Mouse (Mus musculus): ENCODE data around the gene Tmem167. TPM values are rescaled to one million over a fixed set of nuclear protein-coding genes. Genes with fewer than 3 reads are reported as not detected.
"Not testable (repeated sequence)": the region's sequence is repeated elsewhere in the genome, so short reads cannot be mapped to it uniquely, and the experiment has no call there.

The Tmem167 gene
- polyA plus RNA-seq, 1 experiment from 2014 or later = 75.1 TPM

DNA sequence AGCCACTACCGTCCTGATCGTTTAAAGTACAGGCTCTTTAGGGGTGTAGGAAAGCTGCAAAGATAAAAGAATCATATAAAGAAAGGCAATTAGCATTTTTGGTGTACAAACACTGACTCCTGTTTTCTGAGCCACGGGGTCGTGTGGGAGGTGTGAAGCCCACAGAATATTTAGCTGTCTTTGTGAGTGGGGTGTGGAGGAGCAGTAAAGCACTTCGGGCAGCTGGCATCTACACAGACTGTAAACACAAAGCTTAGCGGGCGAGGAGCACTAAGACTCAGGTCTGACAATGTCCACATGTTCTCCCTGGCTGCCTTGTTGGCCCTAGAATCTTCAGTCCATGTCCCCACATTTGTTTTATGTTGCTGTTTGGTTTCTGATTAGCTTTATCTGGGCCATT, 17.2 kb downstream of the Tmem167 start:
- peaks cover 50% of the 10 kb centered on the region for H3K36me3 ChIP-seq (ENCODE audit: insufficient read depth)
- 91% methylated on average over 7 of the region's 7 CpGs for WGBS
- H3K27ac ChIP-seq (ENCODE audit: low read depth) = no peak overlapping the region
- DNase-seq = no peak
- H3K27me3 ChIP-seq (ENCODE audit: insufficient read depth, low read length) = no peaks in the 10 kb centered on the region
- H3K4me2 ChIP-seq = no peak overlapping the region
- H3K9me3 ChIP-seq (ENCODE audit: low read depth, low read length) = no peaks in the 10 kb centered on the region
- no peak overlapping the region for H3K4me3 ChIP-seq (ENCODE audit: low read depth, low read length)
- no peaks in the 10 kb centered on the region for H3K4me1 ChIP-seq (ENCODE audit: insufficient read depth)
- H3K9ac ChIP-seq = no peak overlapping the region
- no peak for TF ChIP-seq CTCF (IDR thresholded peaks at IDR 0.05; ENCODE audit: low read depth)
- no peak for ATAC-seq (ENCODE audit: insufficient read depth)

DNA sequence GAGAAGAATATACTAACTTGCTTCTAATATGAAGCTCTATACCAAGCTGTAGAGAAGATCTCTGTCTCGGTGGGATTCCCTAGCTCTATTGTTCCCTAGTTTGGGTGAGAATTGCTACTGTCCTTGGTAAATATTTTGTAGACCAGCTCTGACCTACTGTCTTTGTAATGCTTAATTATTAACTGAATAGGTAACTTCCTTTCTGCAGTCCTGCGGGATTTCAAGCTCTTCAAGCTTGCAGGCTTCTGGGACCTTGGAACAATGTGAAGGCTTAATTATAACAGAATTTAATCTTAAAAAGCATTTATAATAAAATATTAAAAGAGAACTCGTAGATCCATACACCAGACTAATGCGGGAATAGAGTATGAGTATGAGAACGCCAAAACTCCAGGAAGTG, 19.8 kb downstream of the Tmem167 start:
- peaks cover 32% of the 10 kb centered on the region for H3K36me3 ChIP-seq (ENCODE audit: insufficient read depth)
- not testable (repeated sequence) for H3K9me3 ChIP-seq (ENCODE audit: low read depth, low read length); H3K9ac ChIP-seq; H3K27me3 ChIP-seq (ENCODE audit: insufficient read depth, low read length); H3K27ac ChIP-seq (ENCODE audit: low read depth); H3K4me2 ChIP-seq; ATAC-seq (ENCODE audit: insufficient read depth); H3K4me3 ChIP-seq (ENCODE audit: low read depth, low read length); DNase-seq; H3K4me1 ChIP-seq (ENCODE audit: insufficient read depth)
- WGBS = 92% methylated on average over 5 of the region's 5 CpGs

DNA sequence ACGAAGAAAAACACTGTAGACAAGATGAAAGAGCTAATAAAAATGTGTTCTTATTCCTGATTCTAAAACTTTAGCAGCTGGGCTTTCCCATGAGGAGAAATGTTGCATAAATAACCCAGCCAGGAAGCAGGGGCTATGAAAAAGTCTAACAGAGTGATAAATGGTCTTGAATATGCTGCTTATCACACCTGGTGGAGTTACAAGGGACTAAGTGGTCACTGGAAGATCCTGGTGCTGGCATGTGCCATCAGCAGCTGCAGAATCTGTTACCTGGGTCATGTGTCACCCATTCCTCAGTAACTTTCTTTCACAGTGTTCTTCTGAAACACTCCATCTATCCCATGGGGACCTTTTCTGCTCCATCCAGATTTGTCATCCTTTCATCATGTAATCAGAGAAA, 22.8 kb downstream of the Tmem167 start:
- no peak for DNase-seq
- Histone ChIP-seq H3K36me3 (ENCODE audit: insufficient read depth) (0 out of 2 replicates have a peak, but pooled peaks cover 6% of the 10 kb centered on the region), H3K27me3 (ENCODE audit: insufficient read depth, low read length) (no peaks in the 10 kb centered on the region), H3K27ac (ENCODE audit: low read depth) (no peak overlapping the region), H3K9me3 (ENCODE audit: low read depth, low read length) (no peaks in the 10 kb centered on the region), H3K9ac (no peak overlapping the region), H3K4me1 (ENCODE audit: insufficient read depth) (no peaks in the 10 kb centered on the region), H3K4me2 (no peak overlapping the region), H3K4me3 (ENCODE audit: low read depth, low read length) (no peak overlapping the region)
- ATAC-seq (ENCODE audit: insufficient read depth) = no peak
- 59% methylated on average over 1 of the region's 1 CpGs for WGBS
- no peak for TF ChIP-seq CTCF (IDR thresholded peaks at IDR 0.05; ENCODE audit: low read depth)

DNA sequence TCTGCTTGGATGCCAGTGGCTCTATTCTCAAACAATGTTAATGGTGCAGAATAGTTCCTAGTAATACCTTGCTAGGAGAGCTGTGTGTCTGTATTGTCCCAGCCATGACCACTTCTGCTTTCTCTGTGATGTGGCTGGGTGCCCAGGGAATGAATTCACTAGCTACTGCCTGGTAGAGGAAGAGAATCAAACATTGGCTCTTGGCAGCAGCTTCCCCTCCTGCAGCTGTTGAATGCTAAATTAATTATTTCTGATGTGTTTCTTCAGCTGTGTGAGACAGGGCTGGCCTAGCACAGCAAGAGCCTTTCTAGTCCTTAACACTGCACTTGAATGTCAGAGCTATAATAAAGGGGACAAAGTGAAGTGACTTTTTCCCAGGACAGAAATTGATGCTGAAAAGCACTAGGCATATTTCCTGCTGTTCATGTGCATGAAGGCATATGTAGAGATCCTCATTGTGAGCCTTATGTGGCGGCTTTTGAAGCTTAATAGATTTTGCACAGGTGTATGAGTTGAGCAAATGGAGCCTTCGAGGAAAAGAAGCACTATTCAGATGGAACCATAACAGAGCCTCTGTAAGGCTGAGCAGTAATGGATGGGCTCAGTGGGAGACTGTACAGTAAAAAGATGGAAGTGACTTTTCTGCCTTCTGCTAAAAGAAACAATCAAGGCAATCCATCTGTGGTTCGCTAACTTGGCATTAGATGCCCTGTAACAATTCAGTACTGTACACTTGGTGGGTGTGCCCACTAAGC, 47.4 kb downstream of the Tmem167 start:
- Histone ChIP-seq H3K4me3 (ENCODE audit: low read depth, low read length) (no peak overlapping the region), H3K27ac (ENCODE audit: low read depth) (no peak overlapping the region), H3K9ac (no peak overlapping the region), H3K4me2 (no peak overlapping the region), H3K4me1 (ENCODE audit: insufficient read depth) (no peaks in the 10 kb centered on the region), H3K9me3 (ENCODE audit: low read depth, low read length) (no peaks in the 10 kb centered on the region), H3K27me3 (ENCODE audit: insufficient read depth, low read length) (no peaks in the 10 kb centered on the region), H3K36me3 (ENCODE audit: insufficient read depth) (no peaks in the 10 kb centered on the region)
- no peak; the same call in 1 of the 2 replicates for ATAC-seq (ENCODE audit: insufficient read depth)
- no peak for TF ChIP-seq CTCF (IDR thresholded peaks at IDR 0.05; ENCODE audit: low read depth)
- WGBS = 85% methylated on average over 3 of the region's 3 CpGs
- DNase-seq = peak; percentile 27

DNA sequence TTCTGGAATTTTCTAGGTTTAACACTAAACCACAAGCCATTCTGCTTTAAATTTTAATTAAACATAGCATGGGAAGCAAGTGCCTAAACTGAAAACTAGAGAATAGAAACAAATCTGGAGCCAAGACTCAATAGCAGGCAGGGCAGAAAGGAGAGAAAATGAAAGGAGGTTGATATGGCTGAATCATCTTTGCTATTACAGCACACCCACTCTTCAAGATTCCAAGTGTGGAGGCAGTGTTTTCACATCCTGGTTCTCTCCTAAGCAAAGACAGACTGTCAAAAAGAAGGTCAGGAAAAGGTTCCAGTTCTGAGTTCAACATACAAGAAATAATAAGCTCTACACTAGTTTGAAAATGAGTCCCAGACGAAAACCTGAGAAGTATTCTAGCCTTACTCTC, 52.8 kb downstream of the Tmem167 start:
- no peak for ATAC-seq (ENCODE audit: insufficient read depth)
- H3K9me3 ChIP-seq (ENCODE audit: low read depth, low read length) = no peaks in the 10 kb centered on the region
- WGBS = 88% methylated on average over 1 of the region's 1 CpGs
- no peak for DNase-seq
- H3K4me2 ChIP-seq = no peak overlapping the region
- no peak overlapping the region for H3K9ac ChIP-seq
- H3K36me3 ChIP-seq (ENCODE audit: insufficient read depth) = no peaks in the 10 kb centered on the region
- H3K27ac ChIP-seq (ENCODE audit: low read depth) = no peak overlapping the region
- no peak for TF ChIP-seq CTCF (IDR thresholded peaks at IDR 0.05; ENCODE audit: low read depth)
- no peaks in the 10 kb centered on the region for H3K27me3 ChIP-seq (ENCODE audit: insufficient read depth, low read length)
- H3K4me3 ChIP-seq (ENCODE audit: low read depth, low read length) = no peak overlapping the region
- H3K4me1 ChIP-seq (ENCODE audit: insufficient read depth) = no peaks in the 10 kb centered on the region

DNA sequence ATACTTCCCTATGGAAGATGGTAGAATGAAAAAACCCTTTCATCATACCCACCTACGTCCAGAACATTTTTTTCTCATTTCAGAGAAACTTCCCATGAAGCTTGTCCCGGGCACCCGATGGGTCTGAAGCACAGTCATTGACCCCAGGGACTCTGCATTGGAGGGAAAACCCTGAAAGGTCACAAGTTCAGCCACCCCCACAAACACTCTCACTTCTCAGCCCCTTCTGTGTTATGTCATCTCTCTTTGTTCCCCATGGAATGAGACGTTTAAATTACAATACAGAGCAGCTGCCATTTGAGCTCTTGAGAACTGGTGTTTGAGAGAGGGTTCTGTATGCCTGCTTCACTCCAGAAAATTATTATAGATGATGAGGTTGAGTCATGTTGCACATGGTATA, 54.3 kb downstream of the Tmem167 start:
- Histone ChIP-seq H3K9ac (no peak overlapping the region), H3K4me3 (ENCODE audit: low read depth, low read length) (no peak overlapping the region), H3K36me3 (ENCODE audit: insufficient read depth) (no peaks in the 10 kb centered on the region), H3K4me2 (no peak overlapping the region), H3K27ac (ENCODE audit: low read depth) (no peak overlapping the region), H3K27me3 (ENCODE audit: insufficient read depth, low read length) (no peaks in the 10 kb centered on the region), H3K9me3 (ENCODE audit: low read depth, low read length) (no peaks in the 10 kb centered on the region), H3K4me1 (ENCODE audit: insufficient read depth) (no peaks in the 10 kb centered on the region)
- TF ChIP-seq CTCF (IDR thresholded peaks at IDR 0.05; ENCODE audit: low read depth) = no peak
- no peak for ATAC-seq (ENCODE audit: insufficient read depth)
- WGBS = 31% methylated on average over 4 of the region's 4 CpGs
- no peak for DNase-seq

DNA sequence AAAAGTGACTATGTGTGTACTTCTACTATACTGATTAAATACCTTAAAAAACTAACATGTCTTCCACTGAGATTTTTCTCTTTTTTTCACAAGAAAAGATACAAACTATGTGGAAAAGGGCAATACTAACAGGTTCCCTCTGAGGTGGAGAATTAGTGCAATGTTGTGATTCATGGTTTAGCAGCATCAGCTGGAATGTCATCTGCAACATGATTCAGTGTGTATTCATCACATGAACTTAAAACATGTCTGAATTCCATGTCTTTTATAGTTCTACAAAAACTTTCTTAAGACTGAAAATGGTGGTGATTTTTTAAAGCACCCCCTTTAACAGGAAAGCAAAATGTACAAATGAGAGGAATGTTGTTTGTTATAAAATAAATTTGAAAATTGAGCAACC, 63.0 kb downstream of the Tmem167 start:
- Histone ChIP-seq H3K36me3 (ENCODE audit: insufficient read depth) (no peaks in the 10 kb centered on the region), H3K27ac (ENCODE audit: low read depth) (no peak overlapping the region), H3K4me2 (no peak overlapping the region), H3K27me3 (ENCODE audit: insufficient read depth, low read length) (no peaks in the 10 kb centered on the region), H3K4me1 (ENCODE audit: insufficient read depth) (no peaks in the 10 kb centered on the region), H3K9me3 (ENCODE audit: low read depth, low read length) (no peaks in the 10 kb centered on the region), H3K9ac (no peak overlapping the region), H3K4me3 (ENCODE audit: low read depth, low read length) (no peak overlapping the region)
- DNase-seq (no peak), ATAC-seq (ENCODE audit: insufficient read depth) (no peak)
- TF ChIP-seq CTCF (IDR thresholded peaks at IDR 0.05; ENCODE audit: low read depth) = no peak
